Mouse (Mus musculus): ENCODE measurements around the gene Kirrel3. TPM values are rescaled to one million over a fixed set of nuclear protein-coding genes. Genes with fewer than 3 reads are reported as not detected.

The Kirrel3 gene
- total RNA-seq, 2 experiments from 2014 or later, result 0.88 to 1.1 TPM

GRCm38 (mm10) chr9:34586080-34586479 lies 100.4 kb downstream of the Kirrel3 start:
- intact Hi-C loops (cut with DNase I; ENCODE audit: low total_unique reads), result no loop called here
- no peak for DNase-seq

GRCm38 (mm10) chr9:34589799-34590198 lies 104.1 kb downstream of the Kirrel3 start:
- intact Hi-C loops (cut with DNase I; ENCODE audit: low total_unique reads), result no loop called here
- no peak for DNase-seq

GRCm38 (mm10) chr9:34592073-34592610 lies 106.4 kb downstream of the Kirrel3 start:
- DNase-seq, result no peak
- intact Hi-C loops (cut with DNase I; ENCODE audit: low total_unique reads), result no loop called here

DNA sequence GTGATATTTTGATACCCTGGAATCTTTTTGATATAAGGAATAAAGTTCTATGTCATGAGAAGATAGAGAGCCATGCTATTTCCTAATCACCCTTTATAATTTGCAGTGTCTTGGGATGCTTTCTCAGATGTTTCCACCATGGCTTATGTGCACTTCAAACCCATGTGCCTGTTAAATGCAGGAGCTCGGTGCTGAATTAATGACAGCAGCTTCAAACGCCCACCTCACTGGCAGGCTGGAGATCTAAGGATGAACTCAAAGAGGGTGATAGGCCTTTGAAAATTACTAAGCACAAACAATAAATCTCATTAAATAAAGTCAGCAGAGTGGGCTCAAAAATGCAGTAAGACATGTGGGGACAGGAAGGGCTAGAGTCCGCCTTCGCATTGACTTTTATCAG lies 108.2 kb downstream of the Kirrel3 start:
- DNase-seq, result no peak
- intact Hi-C loops (cut with DNase I; ENCODE audit: low total_unique reads), result no loop called here

- intact Hi-C loops (cut with DNase I; ENCODE audit: low total_unique reads), result no loop called here
- DNase-seq, result no peak
These were observed 114.6 kb downstream of the Kirrel3 start for GRCm38 (mm10) chr9:34600326-34600725.

DNA sequence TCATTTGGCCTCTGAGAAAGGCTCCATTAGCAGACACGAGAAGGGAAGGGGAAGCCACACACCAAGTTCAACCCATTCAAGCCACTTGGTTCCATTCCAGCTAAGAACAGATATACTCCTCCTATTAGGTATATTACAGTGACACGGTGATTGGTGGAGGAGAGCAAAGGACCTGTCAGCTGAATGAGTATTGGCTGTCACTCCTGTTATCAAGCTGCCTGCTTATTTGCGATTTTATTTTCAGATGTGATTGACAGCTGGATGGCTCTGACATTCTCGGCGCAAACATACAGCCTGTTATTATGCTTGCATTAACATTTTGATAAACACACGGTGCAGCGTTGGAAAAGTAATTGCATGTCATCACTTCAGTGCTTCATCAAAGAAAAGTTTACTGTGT lies 118.1 kb downstream of the Kirrel3 start:
- no peak for DNase-seq
- intact Hi-C loops (cut with DNase I; ENCODE audit: low total_unique reads), result no loop called here

- no peak for DNase-seq
- intact Hi-C loops (cut with DNase I; ENCODE audit: low total_unique reads), result no loop called here
These were observed 119.2 kb downstream of the Kirrel3 start for GRCm38 (mm10) chr9:34604931-34605330.

DNA sequence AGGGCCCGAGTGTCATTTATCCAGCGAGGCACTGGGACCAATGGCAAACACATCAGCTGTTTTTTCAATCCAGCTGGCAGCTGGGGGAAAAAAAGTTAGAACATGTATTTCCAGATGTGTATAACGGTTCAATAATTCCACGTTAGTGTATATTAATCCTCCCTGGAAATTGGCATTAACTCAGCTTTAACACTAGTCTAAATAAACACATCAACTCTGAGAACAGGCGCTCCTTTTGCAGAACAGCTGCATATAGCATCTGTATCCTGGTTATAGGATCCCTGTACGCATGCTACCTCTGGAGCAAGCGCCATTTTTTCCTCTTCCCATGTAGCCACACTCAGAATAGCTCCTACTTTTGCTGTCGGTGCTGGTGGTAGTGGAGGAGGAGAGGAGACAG lies 119.8 kb downstream of the Kirrel3 start:
- intact Hi-C loops (cut with DNase I; ENCODE audit: low total_unique reads), result no loop called here

DNA sequence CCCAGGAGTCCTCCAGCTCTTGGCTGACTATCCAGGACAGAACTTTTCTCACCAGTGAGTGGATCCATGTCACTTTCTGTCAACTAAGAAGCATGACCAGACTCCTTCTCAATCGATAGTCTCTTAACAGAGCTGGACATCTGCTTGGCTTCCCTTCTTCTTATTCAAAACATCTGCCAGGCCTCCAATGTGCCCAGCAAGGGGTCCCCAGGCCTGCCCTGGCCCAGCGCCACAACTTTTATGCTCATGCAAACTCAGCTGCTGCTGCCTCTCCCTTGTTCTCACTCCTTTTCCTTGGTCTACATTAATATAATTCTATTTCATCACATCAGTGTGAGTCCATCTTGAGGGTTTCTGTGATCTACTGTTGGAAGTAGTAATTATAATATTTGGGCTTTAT lies 122.3 kb downstream of the Kirrel3 start:
- intact Hi-C loops (cut with DNase I; ENCODE audit: low total_unique reads), result no loop called here
- DNase-seq, result no peak

More for the DNA sequence above, 119.8 kb downstream of the Kirrel3 start:
- DNase-seq, result no peak

- intact Hi-C loops (cut with DNase I; ENCODE audit: low total_unique reads), result no loop called here
- DNase-seq, result no peak
These were observed 127.4 kb downstream of the Kirrel3 start for GRCm38 (mm10) chr9:34612886-34613769.

GRCm38 (mm10) chr9:34618099-34618498 lies 132.4 kb downstream of the Kirrel3 start:
- DNase-seq, result no peak
- intact Hi-C loops (cut with DNase I; ENCODE audit: low total_unique reads), result no loop called here

- no peak for DNase-seq
These were observed 134.2 kb downstream of the Kirrel3 start for GRCm38 (mm10) chr9:34619913-34620312.

DNA sequence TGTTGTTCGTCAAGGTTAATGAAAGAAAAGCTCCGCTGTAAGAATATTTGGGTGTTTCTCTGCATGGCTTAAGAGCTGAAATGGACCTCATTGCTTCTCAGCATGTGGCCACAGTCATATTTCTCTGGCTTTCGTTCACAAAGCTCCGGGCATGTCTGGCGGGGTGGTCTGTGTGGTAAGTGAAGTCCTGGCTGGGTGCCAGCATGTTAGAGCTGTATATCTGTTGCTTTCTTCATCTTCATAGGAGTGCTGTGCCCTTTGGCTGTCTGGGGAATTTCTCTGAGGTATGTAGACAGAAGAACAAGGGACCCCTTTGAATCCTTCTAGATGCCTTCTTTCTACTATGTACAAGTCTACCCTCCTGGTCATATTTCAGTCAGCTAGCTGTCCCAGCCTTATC lies 137.8 kb downstream of the Kirrel3 start:
- DNase-seq, result no peak
- intact Hi-C loops (cut with DNase I; ENCODE audit: low total_unique reads), result no loop called here

More at GRCm38 (mm10) chr9:34619913-34620312, 134.2 kb downstream of the Kirrel3 start:
- intact Hi-C loops (cut with DNase I; ENCODE audit: low total_unique reads), result no loop called here

- no peak for DNase-seq
These were observed 138.3 kb downstream of the Kirrel3 start for GRCm38 (mm10) chr9:34624021-34624420.

GRCm38 (mm10) chr9:34628841-34629240 lies 143.1 kb downstream of the Kirrel3 start:
- intact Hi-C loops (cut with DNase I; ENCODE audit: low total_unique reads), result no loop called here
- DNase-seq, result no peak

More at GRCm38 (mm10) chr9:34624021-34624420, 138.3 kb downstream of the Kirrel3 start:
- intact Hi-C loops (cut with DNase I; ENCODE audit: low total_unique reads), result no loop called here

DNA sequence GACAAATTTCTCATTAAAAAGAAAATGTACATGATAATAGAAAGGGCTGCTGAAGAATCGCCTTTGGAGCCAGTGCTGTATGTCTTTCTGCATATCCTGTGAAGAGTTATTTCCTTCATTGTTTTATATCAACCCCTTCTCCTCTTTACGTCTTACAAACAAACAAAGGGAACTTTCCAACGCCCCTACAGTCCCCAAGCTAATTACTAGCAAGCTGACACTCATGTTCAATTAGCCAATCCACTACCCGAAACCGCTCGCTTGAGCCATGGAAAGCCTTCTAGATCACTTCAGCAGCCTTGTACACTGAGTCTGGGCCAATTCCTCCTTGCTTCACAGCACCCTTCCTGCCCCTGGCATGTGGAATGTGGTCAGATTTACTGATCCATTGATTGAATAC lies 150.0 kb downstream of the Kirrel3 start:
- no peak for DNase-seq
- intact Hi-C loops (cut with DNase I; ENCODE audit: low total_unique reads), result no loop called here

- DNase-seq, result no peak
- intact Hi-C loops (cut with DNase I; ENCODE audit: low total_unique reads), result no loop called here
These were observed 158.2 kb downstream of the Kirrel3 start for GRCm38 (mm10) chr9:34643917-34644316.

DNA sequence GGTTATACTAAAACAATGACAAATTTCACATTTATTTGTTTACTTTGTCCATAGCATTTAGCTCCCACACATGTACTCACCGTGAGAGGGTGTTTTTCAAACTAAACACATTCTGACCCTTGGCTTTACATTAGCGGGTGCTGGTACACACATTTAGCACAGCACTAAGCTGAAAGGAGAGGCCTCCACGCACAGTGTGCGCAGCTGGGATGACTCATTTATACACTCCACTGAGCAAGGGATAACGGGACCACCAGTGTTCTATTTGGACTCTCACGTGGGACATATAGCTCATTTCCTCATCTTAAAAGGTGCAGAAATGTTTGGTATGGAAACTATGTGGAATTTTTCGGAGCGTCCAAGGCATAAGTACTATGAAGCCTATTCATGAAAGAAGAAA lies 158.7 kb downstream of the Kirrel3 start:
- intact Hi-C loops (cut with DNase I; ENCODE audit: low total_unique reads), result no loop called here
- DNase-seq, result no peak

- DNase-seq, result no peak
- intact Hi-C loops (cut with DNase I; ENCODE audit: low total_unique reads), result no loop called here
These were observed 161.1 kb downstream of the Kirrel3 start for GRCm38 (mm10) chr9:34646831-34647230.

DNA sequence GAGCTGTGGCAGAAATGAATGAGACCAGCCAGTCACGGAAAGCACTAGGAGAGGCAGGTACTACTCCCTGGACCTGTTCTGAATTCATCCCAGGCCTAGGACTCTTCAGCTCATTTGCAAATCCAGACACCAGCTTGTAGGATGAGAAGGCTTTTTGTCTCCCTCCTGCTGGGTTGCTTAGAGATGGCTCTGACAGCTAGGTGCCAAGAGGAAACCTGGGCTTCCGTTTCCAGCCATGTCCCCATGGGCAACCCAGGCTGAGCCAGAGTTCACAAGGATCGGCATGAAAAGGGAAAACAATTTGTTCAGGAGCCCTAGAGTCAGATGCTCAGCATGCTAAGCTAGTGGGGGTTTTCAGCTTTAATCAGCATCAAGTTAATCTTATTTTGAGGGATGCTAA lies 166.6 kb downstream of the Kirrel3 start:
- no peak for DNase-seq
- intact Hi-C loops (cut with DNase I; ENCODE audit: low total_unique reads), result no loop called here

GRCm38 (mm10) chr9:34653141-34653540 lies 167.4 kb downstream of the Kirrel3 start:
- DNase-seq, result no peak
- intact Hi-C loops (cut with DNase I; ENCODE audit: low total_unique reads), result no loop called here
